Mouse (Mus musculus) adrenal gland, adult 8-10 months (tissue): ENCODE data around the gene Npcd. TPM values are rescaled to one million over a fixed set of nuclear protein-coding genes. Genes with fewer than 3 reads are reported as not detected.
"Not testable (repeated sequence)": the region's sequence is repeated elsewhere in the genome, so short reads cannot be mapped to it uniquely, and the experiment has no call there.

Experiments used
- DNase-seq: peaks from one replicate; pipeline ENCODE4 v3.0.0; 2022
- total RNA-seq, 4 experiments: library from RNA; stranded (reverse); gene quantifications; 2 replicates each; pipeline ENCODE4 v1.2.4; 2022

The Npcd gene
- total RNA-seq, 4 experiments from 2014 or later, result 1.1 to 2.4 (median 1.6) TPM; not detected in 1

DNA sequence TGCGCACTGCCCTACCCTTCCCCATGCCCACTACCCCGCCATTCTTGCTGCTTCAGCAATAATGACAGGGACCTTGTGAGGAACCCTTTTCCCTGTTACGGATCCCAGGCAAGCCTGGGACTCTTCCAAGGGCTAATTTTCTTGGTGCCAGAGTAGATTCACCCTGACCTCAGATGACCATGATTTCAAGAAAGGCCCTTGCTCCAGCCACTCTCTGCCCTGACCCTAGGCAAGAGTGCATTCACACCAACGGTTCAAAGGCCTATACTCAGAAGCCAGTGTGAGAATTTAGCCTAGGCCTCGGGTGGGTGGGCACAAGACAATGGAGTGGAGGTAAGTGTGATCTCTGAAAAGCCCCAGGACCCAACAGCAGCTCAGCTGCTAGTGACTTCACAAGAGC, 4.6 kb downstream of the Npcd start:
- no peak for DNase-seq

- DNase-seq, result no peak
These were observed 5.5 kb downstream of the Npcd start for GRCm38 (mm10) chr15:79828366-79829035.

DNA sequence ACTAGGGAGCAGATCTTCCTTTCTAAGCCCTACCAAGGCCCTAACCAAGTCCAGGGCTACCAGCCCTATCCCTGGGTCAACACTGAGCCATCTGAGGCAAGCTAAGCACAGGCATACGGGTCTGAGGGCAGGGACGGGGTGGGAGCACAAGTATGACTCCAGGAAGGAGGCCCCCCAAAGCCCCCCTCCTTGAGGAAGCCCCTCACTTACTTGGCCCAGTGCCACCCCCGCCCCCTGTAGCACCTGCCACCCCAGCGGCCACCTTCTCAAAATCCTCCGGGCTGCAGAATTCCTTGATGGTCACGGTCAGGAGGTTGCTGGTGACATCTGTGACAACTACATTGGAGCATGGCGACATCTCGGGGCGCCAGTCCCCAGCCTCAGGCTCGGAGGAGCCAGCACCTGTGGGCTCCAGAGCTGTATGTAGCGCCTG, 6.2 kb downstream of the Npcd start:
- DNase-seq, result no peak

DNA sequence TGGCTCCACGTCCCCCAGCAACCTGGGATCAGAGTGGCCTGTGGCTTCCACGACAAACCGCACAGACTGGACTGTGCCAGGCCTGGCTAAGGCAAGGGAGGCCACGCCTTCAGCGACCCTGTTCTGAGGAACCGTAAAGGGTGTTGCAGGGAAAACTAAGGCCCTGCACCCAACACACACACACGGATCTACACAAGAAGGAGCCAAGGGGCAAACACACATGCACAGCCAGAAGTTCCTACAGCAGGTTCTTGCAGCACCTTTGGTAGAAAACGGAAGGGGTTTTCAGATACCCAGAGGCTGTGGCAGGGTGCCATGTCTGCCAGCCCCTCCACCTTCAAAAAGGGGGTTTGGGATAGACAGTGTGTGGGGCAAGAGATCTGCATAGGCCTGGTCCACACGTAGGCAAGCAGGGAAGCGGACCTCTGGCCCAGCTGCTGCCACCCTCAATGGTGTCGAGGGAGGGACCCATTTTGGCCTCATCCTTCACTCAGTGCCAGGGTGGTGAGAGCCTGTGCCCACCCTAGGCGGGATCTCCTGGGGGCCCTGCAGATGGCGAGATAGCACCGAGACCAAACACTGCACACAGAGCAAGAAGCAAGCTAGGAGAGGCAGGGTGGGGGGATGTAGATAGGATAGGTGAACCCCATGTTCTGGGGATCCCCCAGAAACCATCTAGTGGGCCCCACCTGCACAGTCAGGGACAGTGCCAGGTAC, 6.8 kb downstream of the Npcd start:
- no peak for DNase-seq

- no peak for DNase-seq
These were observed 7.7 kb downstream of the Npcd start for GRCm38 (mm10) chr15:79826221-79826935.

DNA sequence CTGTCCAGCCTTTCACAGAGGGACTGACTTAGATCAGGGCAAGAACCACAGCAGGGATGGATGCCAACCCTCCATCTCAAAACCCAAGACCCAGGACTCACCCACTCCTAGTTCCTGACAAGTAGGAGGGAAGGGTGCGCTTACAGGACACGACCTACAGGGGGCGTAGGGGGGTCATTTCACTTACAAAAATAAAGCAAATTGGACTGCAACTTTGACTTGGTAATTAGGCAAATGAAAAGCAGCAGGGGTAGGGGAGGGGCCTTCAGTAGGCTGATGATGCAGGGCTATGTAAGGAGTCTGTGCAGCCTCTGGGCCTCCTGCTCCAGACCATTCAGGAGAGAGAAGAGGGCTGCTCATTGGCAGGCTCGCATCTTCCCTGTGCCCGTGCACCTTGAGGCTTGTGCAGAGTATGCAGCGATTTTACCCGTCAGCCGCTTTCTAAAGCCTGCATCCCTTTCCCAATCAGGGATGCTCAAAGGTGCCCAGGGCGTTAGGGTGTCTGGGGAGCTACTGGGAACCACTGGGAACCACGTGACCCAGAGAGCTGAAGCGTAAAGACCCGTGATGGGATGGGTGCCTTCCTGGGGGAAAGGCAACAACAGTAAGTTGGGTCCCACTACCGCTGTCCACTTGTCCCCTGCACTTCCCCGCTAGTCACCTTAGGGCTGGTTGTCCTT, 8.8 kb downstream of the Npcd start:
- no peak for DNase-seq

DNA sequence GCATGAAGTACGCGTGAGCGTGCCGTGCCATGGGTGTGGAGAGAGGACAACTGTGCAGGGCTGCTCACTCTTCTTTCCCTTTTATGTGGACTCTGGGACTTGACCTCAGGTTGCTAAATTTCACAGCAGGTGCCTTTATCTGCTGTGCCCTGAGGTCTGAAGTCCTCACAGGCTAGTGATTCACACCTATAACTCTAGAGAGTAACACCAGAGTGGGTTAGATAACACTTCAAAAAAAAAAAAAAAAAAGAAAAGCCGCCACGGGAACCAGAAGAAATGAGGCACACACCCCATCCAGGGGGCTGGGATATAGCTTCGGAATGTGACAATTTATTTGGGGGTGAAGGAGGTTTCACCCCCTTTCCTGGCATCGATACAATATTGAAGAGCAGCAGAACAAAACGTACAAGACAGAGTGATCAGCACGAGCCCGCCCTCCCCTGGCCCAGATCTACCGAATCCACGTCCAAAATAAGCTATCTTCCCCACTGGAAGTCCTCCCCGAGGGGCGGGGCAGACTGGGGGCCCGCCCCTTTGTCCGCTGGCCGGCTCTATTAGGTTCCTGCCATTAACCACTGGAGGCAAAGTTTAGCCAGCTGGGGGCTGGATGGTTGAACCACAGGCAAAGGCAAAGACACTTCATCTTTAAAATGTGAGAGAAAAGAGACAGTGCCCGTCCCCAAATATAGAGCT, 10.3 kb downstream of the Npcd start:
- DNase-seq, result no peak

DNA sequence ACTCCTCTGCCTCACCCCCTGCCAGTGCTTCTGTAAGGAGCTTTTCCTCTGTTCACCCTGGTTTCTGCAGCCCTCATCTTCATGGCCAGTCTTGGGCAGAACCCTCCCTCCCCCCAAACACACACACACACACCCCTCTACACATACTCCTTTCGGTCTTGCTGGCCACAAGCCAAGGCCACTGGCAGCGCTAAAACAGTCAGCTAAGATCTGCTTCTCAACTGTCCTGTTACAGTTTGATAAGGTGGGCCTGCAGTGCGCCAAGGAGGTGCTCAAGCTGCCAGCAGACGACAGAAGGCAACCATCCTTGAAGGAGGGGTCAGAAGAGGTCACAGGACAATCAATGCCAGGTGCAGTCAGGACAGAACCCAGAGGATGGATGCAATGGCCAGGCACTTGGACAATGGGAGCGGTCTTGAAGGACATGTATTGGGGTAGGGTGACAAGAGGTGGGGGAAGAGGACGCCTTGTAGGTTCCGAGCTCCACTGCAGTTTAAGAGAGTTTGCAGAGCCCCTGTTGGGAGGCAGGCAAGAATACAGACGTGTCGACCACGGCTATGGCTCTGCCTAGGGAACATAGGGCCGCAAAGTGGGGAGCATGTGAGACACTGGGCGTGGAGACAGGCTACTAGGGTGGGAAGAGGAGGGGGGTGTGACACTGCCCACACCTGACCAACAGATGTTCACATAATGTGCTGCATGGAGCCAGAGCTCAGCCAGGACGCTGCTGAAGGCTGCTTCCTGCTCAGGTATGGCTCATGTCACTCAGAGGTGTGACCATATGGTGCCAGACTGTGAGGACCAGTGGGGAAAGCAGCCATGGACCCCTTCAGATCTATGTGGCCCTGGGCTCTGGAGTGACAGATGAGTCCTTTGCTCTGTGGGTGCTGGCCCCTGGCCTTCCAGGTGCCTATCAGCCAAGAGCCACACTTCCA, 11.5 kb downstream of the Npcd start:
- DNase-seq, result no peak

- DNase-seq, result no peak
These were observed 15.7 kb downstream of the Npcd start for GRCm38 (mm10) chr15:79818325-79818724.

DNA sequence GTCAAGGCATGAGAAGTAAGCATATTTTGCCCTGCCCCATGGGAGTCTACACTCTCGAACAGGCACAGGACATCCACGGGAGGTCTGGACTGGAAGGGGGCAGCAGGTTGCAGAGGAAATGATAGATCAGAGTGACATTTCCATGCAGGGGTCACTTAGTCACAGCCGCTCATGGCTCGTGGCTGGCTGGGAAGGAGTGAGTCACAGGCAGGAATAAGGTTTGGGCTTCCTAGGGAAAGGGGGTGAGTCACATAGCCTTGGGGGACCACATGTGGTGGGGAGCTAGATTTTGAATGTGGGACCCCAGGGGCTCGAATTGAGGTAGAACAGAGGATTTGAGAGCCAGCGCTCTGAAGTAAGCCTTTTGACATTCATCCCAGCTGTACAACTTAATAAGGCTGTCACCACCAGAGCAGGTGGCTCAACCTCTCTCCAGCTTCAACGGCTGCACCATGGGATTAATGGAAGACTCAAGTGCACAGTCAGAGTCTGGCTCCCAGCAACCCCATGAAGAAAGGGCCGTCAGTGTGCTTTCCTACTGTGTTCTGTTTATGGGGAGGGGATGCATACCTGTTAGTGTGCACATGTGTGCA, 20.3 kb downstream of the Npcd start:
- DNase-seq, result no peak

DNA sequence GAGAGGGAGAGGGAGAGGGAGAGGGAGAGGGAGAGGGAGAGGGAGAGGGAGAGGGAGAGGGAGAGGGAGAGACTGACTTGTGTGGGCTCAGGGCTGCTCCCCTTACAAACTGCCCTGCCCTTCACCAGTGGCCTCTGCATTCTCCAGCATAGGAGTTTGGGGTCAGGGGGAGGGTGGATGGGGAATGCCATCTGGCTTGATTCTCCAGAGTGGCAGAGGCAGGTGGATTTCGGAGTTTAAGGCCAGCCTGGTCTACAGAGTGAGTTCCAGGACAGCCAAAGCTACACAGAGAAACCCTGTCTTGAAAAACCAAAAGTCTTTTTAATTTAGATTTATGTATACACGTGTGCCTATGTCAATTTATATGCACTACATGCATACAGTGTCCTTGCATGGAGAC, 21.2 kb downstream of the Npcd start:
- DNase-seq, result not testable (repeated sequence)

DNA sequence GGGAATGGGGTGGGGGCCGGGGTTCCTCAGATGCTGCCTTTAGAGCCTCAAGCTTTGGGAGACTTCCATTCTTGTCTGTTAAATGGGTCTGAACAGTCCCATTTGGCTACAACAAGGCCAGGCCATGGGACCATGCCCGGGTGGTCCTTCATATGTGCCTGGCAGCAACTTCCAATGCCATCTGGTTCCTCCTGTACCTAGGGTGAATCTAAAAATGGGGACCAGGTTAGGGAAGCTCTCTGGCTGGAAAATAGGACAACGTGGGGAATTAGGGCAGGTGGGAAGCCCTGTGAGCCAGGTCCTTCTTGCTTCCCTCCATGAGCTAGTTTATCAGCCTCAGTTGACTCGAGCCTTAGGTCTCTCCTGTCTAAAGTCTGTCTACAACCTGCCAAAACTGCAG, 23.0 kb downstream of the Npcd start:
- DNase-seq, result no peak

- DNase-seq, result no peak
These were observed 24.0 kb downstream of the Npcd start for GRCm38 (mm10) chr15:79810061-79810460.

- no peak for DNase-seq
These were observed 25.4 kb downstream of the Npcd start for GRCm38 (mm10) chr15:79808658-79809057.

DNA sequence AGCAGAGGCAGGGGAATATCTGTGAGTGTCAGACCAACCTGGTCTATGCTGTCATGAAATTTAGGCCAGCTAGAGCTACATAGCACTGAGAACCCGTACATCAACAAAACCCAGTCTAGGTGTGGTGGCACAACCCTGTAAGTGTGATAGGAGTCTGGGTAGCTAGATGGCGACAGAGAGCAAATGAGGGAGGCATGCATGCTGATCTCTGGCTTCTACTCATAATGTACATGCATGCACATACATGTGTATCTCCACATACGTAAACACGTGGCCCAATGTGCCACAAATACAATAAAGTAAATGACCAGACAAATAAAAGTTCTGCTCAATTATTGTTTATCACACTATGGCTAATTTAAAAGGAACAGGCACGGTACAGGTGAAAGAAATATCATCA, 25.9 kb downstream of the Npcd start:
- no peak for DNase-seq

GRCm38 (mm10) chr15:79807050-79807449, 27.0 kb downstream of the Npcd start:
- no peak for DNase-seq

DNA sequence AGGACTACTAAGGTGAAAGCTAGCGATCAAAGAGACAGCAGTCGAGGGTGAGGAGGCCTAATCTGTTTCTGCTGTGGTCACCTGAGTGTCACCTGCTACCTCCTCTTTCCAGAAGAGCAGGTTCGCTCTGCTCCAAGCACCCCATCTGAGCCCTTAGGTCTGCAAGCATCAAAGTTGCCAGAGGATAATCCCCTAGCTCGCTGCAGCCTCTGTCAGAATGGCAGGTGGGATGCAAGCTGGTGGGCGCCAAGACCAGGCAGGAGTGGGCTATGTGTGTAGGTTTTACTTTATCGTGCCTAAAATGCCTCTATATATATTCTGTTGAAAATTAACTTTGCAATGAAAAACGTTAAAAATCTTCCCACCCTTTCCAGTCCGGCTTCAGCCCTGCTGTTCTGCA, 28.8 kb downstream of the Npcd start:
- DNase-seq, result no peak

DNA sequence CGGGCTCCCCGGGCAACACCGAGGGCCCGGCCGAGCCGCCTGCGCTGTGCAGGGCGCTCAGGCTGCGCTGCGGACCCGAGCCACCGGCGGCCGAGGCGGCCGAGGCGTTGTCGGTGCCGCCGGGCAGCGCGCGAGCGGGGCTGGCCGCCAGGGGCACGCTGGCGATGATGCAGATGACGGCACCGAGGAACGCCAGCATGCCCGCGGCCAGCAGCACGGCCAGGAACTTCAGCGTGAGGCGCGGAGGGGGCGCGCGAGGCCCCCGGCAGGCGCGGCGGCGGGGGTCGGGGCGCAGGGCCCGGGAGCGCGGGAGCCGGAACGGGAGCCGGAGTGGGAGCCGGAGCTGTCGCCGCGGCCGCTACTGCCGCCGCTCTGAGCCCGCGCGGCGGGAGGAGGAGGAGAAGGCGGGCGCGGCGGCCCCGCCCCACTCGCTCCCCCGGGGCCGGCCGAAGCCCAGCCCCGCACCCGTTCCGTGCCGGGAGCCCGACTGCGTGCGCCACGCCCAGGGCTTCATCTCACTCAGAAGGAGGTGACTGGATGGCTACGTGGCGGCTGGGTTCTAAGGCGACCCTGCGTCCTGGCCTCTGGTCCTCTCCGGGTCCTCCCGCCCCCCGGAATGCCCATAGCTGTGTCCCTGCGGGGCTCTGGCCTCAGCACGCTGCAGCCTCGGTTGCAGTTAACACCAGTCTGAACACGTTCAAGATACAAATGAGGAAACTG, 29.5 kb downstream of the Npcd start, which contains the start of gene Nptxr:
TSS of gene Nptxr (minus strand) at position 415 of the 720 bp plus-strand sequence.
- DNase-seq, result no peak

GRCm38 (mm10) chr15:79803533-79804351, 30.3 kb downstream of the Npcd start:
- no peak for DNase-seq
